Mouse (Mus musculus) hindbrain, postnatal 0 days (tissue): Measurements from ENCODE around the gene Esf1. TPM values are rescaled to one million over a fixed set of nuclear protein-coding genes. Genes with fewer than 3 reads are reported as not detected.
A peak's percentile ranks its signal among the peaks of the same experiment; 100 is the strongest.

Experiments used
- ATAC-seq: fragments of 200-750 bp; cut with Nextera tagmentation; 2 replicates; pipeline ENCODE4 v1.8.0; 2017; ENCODE audit warnings: mild to moderate bottlenecking, moderate TSS enrichment, moderate library complexity
- DNase-seq: peaks from one replicate; pipeline ENCODE4 v3.0.0-alpha.2; 2015; ENCODE audit warnings: low spot score
- H3K27ac ChIP-seq: fragments of 300-500 bp; sonication (generic); 2 replicates; pipeline ENCODE4 v1.5.1; 2014; ENCODE audit warnings: mild to moderate bottlenecking
- H3K27me3 ChIP-seq: fragments of 300-500 bp; sonication (generic); 2 replicates; pipeline ENCODE4 v1.6.1; 2014; ENCODE audit warnings: low read length, mixed read lengths; ENCODE audit not compliant: insufficient read depth
- H3K36me3 ChIP-seq: fragments of 300-500 bp; sonication (generic); 2 replicates; pipeline ENCODE4 v1.6.1; 2014; ENCODE audit warnings: low read length, mixed read lengths; ENCODE audit not compliant: insufficient read depth
- H3K4me1 ChIP-seq: fragments of 300-500 bp; sonication (generic); 2 replicates; pipeline ENCODE4 v1.6.1; 2014; ENCODE audit warnings: antibody characterized with exemption, low read length, mixed read lengths; ENCODE audit not compliant: insufficient read depth
- H3K4me2 ChIP-seq: fragments of 300-500 bp; sonication (generic); 2 replicates; pipeline ENCODE4 v1.6.1; 2014; ENCODE audit warnings: low read depth, mild to moderate bottlenecking, low read length, moderate library complexity, mixed read lengths
- H3K4me3 ChIP-seq: fragments of 300-500 bp; sonication (generic); 2 replicates; pipeline ENCODE4 v1.5.1; 2014; ENCODE audit warnings: low read length
- H3K9ac ChIP-seq: fragments of 300-500 bp; sonication (generic); replicated peaks from 2 replicates; pipeline ENCODE4 v1.6.1; 2014; ENCODE audit warnings: mild to moderate bottlenecking, low read length, moderate library complexity, mixed read lengths
- H3K9me3 ChIP-seq: fragments of 300-500 bp; sonication (generic); 2 replicates; pipeline ENCODE4 v1.6.1; 2016; ENCODE audit warnings: low read length, mixed read lengths
- CTCF ChIP-seq: IDR thresholded peaks from 2 replicates; pipeline ENCODE4 v1.5.1; 2016; ENCODE audit warnings: antibody characterized with exemption, control low read depth, low read depth
- WGBS: fragments of 180-500 bp; shearing (Covaris S2); extraction: QIAGEN DNeasy Blood & Tissue Kit; methylation state at CpG from one replicate; pipeline ENCODE4 v1.1.7; 2014; 5-methylcytosine and 5-hydroxymethylcytosine counted together
- polyA plus RNA-seq: library from polyadenylated mRNA; unstranded; fragments of >200 nt; fragmentation: Nextera tagmentation; extraction: Ambion mirVana; gene quantifications from 2 replicates; pipeline ENCODE4 v1.2.1, GENCODE M21; 2015
- total RNA-seq: library from RNA; depleted of rRNA; stranded (reverse); fragments of >200 nt; gene quantifications from 2 replicates; pipeline ENCODE4 v1.2.3, GENCODE M21; 2014

The Esf1 gene
- total and polyA plus RNA-seq, 2 experiments from 2014 or later = 10.8 to 16.1 TPM

DNA sequence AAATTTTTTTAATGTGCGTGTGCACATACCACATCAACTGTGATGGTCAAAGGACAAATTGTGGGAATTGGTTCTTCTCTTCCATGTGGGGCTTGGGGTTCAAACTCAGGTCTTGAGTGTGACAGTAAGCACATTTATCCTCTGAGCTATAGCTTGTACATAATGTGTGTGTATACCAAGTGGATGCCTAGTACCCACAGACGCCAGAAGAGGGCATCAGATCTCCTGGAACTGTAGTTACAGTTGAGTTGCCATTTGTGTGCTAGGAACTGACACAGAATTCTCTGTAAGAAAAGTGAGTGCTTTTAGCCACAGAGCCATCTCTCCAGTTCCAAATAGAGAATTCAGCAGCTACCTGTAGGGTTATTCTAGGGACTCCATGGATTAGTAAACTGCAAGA is 44.8 kb downstream of the Esf1 start:
- no peak overlapping the region for H3K27ac ChIP-seq
- ATAC-seq = no peak
- no peak overlapping the region for H3K9ac ChIP-seq
- H3K27me3 ChIP-seq = no peaks in the 10 kb centered on the region
- no peak overlapping the region for H3K4me3 ChIP-seq
- whole genome bisulfite sequencing = 86% methylated on average over 2 of the region's 2 CpGs
- H3K9me3 ChIP-seq = no peaks in the 10 kb centered on the region
- DNase-seq = no peak
- H3K4me1 ChIP-seq = no peaks in the 10 kb centered on the region
- TF ChIP-seq CTCF = 0 out of 2 replicates have a peak, but pooled peaks have one; percentile 7
- no peak overlapping the region for H3K4me2 ChIP-seq
- H3K36me3 ChIP-seq = peaks cover 32% of the 10 kb centered on the region; the same call in 1 of the 2 replicates

DNA sequence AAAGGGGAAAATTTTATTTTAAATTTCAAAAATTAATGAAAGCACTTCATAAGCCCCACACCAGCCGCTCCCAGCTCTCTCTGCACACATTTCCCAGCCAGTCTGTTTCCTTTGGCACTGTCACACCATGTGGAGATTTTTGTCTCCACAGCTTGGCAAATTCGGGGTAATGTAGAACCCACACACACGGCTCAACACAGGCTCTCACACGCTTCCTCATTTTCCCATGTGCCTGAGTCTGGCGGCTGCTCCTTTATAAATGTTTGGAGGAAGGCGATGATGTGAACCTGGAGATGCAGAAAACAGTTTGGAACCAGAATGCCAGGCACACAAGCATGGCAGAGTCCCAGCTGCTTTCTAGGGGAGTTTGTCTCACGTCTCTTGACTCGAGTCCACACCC is 56.5 kb downstream of the Esf1 start:
- no peaks in the 10 kb centered on the region for H3K36me3 ChIP-seq
- ATAC-seq (no peak), DNase-seq (no peak)
- no peak overlapping the region for H3K4me2 ChIP-seq
- H3K9ac ChIP-seq = no peak overlapping the region
- no peak overlapping the region for H3K27ac ChIP-seq
- no peaks in the 10 kb centered on the region for H3K9me3 ChIP-seq
- no peak overlapping the region for H3K4me3 ChIP-seq
- 88% methylated on average over 8 of the region's 8 CpGs for WGBS
- TF ChIP-seq CTCF = no peak
- H3K4me1 ChIP-seq = no peaks in the 10 kb centered on the region
- H3K27me3 ChIP-seq = no peaks in the 10 kb centered on the region

DNA sequence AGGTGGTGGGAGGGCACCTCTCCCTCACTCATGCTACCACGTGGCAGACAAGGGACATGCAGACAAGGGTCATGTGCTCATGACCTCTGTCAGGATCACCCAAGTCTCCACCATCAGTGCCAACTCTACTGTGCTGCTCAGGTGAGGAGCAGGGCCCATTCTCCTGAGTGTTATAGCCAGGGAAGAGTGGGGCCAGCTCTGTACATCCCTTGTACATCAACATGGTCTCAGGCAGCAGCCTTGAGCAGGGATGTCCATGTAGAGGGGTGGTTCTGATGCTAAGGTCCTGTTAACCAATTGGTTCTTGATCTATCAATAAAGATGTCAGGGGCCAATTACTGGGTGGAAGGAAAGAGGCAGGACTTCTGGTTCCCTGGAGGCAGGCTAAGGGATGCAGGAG is 61.4 kb downstream of the Esf1 start:
- no peak overlapping the region for H3K9ac ChIP-seq
- DNase-seq (no peak), ATAC-seq (no peak)
- no peak for TF ChIP-seq CTCF
- H3K27ac ChIP-seq = no peak overlapping the region
- H3K9me3 ChIP-seq = no peaks in the 10 kb centered on the region
- 37% methylated on average over 1 of the region's 1 CpGs for WGBS
- no peak overlapping the region for H3K4me2 ChIP-seq
- no peak overlapping the region for H3K4me3 ChIP-seq
- no peaks in the 10 kb centered on the region for H3K4me1 ChIP-seq
- H3K36me3 ChIP-seq = no peaks in the 10 kb centered on the region
- no peaks in the 10 kb centered on the region for H3K27me3 ChIP-seq

DNA sequence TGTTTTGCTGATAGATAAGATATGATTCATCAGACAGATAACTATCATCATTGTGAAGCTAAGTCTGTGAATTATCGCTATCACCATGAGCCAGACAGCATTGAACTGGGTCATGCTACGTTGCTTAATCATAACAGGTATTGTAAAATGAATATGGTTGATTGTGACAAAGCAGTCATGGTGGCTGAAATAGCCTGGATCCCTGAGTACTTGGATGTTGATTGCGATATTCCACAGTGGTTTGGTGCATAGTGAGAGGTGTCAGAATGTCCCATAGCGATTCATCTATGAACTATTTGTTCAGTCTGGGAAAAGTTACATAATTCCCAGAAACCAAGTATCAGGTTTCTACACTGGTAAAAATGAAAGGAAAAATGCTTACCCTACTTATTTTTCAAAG is 62.7 kb downstream of the Esf1 start:
- 87% methylated on average over 4 of the region's 4 CpGs for WGBS
- Histone ChIP-seq H3K9me3 (no peaks in the 10 kb centered on the region), H3K27me3 (no peaks in the 10 kb centered on the region), H3K27ac (no peak overlapping the region), H3K36me3 (no peaks in the 10 kb centered on the region), H3K9ac (no peak overlapping the region), H3K4me1 (no peaks in the 10 kb centered on the region), H3K4me3 (no peak overlapping the region), H3K4me2 (no peak overlapping the region)
- no peak for TF ChIP-seq CTCF
- ATAC-seq (no peak), DNase-seq (no peak)

DNA sequence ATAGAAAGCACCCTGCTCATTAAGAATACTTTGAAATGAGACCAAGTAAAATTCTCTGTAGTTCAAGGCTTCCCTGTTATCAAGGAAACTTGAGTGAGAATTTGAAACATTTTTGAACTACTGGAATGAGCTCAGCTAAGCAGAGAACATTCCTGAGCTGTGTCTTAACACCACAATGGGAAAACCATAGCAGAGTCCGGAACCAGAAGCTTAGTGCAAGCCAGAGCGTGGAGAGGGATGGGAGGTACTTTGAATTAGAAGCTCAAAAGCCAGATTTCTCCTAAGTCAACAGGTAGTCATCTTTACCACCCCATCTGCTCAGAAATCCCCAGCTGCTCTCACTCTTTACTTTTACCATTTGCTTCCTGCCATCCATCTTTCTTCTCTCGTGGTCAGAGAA is 65.4 kb downstream of the Esf1 start:
- Histone ChIP-seq H3K36me3 (no peaks in the 10 kb centered on the region), H3K4me2 (no peak overlapping the region), H3K27me3 (no peaks in the 10 kb centered on the region), H3K9me3 (no peaks in the 10 kb centered on the region), H3K4me1 (no peaks in the 10 kb centered on the region), H3K27ac (no peak overlapping the region), H3K4me3 (no peak overlapping the region), H3K9ac (no peak overlapping the region)
- 71% methylated on average over 3 of the region's 3 CpGs for WGBS
- TF ChIP-seq CTCF = no peak
- DNase-seq (no peak), ATAC-seq (no peak)

DNA sequence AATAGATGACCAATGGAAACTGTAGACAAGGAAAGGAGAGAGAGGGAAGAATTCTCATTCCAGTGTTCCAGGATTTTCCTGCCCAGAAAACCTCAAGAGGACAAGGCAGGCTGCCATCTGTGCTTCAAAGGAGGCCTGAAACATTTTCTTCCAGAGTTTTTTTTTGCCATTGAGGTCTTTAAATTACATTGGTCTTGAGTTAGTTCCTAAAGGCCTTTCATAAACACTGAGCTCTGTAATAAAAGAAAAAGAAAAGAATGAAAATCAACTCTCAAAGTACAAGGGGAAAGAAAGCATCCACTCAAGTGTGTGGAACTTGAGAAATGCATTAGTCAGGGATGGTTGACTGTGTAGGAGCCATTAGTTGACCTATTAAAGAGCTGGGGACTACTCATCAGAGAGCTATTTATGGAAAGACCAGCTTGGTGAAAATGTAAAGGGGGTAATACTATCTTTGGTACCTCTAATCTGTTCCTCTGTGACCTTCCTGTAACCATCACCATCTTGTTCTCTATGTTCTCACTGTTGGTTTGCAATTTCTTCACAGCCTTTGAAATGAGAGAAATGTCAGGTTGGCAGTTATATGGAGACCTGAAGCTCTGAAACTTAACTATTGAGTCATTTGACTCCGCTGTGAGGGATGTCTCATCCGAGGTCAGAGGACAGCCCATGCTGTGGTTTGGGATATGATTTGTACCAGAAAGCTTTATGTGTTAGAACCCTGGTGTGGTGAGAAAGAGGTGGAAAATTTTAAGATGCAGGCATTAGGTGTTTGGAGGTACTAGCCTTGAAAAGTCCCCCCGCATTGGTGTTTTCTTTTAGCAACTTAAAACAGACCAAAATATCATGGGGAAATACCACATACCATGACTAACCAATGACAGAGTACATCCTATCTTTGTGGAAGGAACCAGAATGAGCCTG is 69.6 kb downstream of the Esf1 start:
- H3K4me1 ChIP-seq = no peaks in the 10 kb centered on the region
- no peak overlapping the region for H3K27ac ChIP-seq
- no peaks in the 10 kb centered on the region for H3K27me3 ChIP-seq
- H3K9me3 ChIP-seq = no peaks in the 10 kb centered on the region
- H3K9ac ChIP-seq = no peak overlapping the region
- no peaks in the 10 kb centered on the region for H3K36me3 ChIP-seq
- no peak for DNase-seq
- no peak overlapping the region for H3K4me2 ChIP-seq
- 83% methylated on average over 3 of the region's 3 CpGs for WGBS
- ATAC-seq = no peak
- no peak overlapping the region for H3K4me3 ChIP-seq
- TF ChIP-seq CTCF = no peak

DNA sequence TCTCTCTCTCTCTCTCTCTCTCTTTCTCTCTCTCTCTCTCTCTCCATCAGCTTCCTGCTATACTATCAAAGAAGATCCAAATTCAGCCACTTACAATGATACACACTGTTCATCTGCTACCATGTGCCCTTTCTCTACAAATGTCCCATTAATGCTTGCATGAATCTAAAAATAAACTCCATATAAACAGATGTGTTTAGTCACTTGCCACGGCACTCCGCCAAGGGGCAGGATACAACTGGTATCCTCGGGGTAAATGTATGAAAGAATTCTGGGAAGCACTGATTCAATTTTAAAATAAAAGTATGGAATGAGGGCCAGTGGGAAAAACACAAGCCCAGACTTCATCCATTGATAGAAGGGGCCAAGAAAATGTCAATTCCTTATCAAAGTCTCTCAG is 70.4 kb downstream of the Esf1 start:
- ATAC-seq (no peak), DNase-seq (no peak)
- 90% methylated on average over 3 of the region's 3 CpGs for WGBS
- Histone ChIP-seq H3K4me1 (no peaks in the 10 kb centered on the region), H3K9me3 (no peaks in the 10 kb centered on the region), H3K4me2 (no peak overlapping the region), H3K4me3 (no peak overlapping the region), H3K9ac (no peak overlapping the region), H3K36me3 (no peaks in the 10 kb centered on the region), H3K27ac (no peak overlapping the region), H3K27me3 (no peaks in the 10 kb centered on the region)
- TF ChIP-seq CTCF = no peak
